Mouse (Mus musculus) ES-E14 (cell line): ENCODE measurements around the gene Kcnh3.

Experiments used
- CHD2 ChIP-seq: IDR thresholded peaks from 2 replicates; pipeline ENCODE4 v1.6.1; 2014; ENCODE audit warnings: mild to moderate bottlenecking, low read depth, low read length, inconsistent platforms
- HCFC1 ChIP-seq: IDR thresholded peaks from 2 replicates; pipeline ENCODE4 v1.6.1; 2012; ENCODE audit warnings: low read length, inconsistent platforms, borderline replicate concordance; ENCODE audit not compliant: insufficient read depth
- MAFK ChIP-seq: IDR thresholded peaks from 2 replicates; pipeline ENCODE4 v1.6.1; 2014; ENCODE audit warnings: mild to moderate bottlenecking, low read depth, low read length, inconsistent platforms; ENCODE audit not compliant: insufficient read depth
- ZC3H11A ChIP-seq: IDR thresholded peaks from 2 replicates; pipeline ENCODE4 v1.6.1; 2012; ENCODE audit warnings: low read depth, mild to moderate bottlenecking, inconsistent platforms, low read length, borderline replicate concordance
- ZNF384 ChIP-seq: IDR thresholded peaks from 2 replicates; pipeline ENCODE4 v1.6.1; 2012; ENCODE audit warnings: low read depth, low read length, inconsistent platforms

GRCm38 (mm10) chr15:99223585-99224207 lies 965 bp upstream of the Kcnh3 start:
- no peak for TF ChIP-seq MAFK
- no peak for TF ChIP-seq ZC3H11A
- TF ChIP-seq ZNF384: no peak
- TF ChIP-seq HCFC1: no peak
- TF ChIP-seq CHD2: no peak
